Mouse (Mus musculus): ENCODE measurements around the gene 5830473C10Rik. TPM values are rescaled to one million over a fixed set of nuclear protein-coding genes. Genes with fewer than 3 reads are reported as not detected.
A peak's percentile ranks its signal among the peaks of the same experiment; 100 is the strongest.

Gene 5830473C10Rik
- total RNA-seq (2021), result under 1 TPM in 1 of 2 experiments, not detected in 1; 0.16 TPM
- long read RNA-seq, experiment 1, result 0 reads
- long read RNA-seq, experiment 2, result 0 reads

GRCm38 (mm10) chr5:90560743-90561142, at the start of gene 5830473C10Rik:
TSS of gene 5830473C10Rik (plus strand) at chr5:90561107.
- no peak for DNase-seq (ENCODE audit: low spot score in 2 of 2)

GRCm38 (mm10) chr5:90512288-90512955, 48.5 kb upstream of the 5830473C10Rik start:
- DNase-seq (ENCODE audit: low spot score in 2 of 2), result no peak

GRCm38 (mm10) chr5:90515561-90515960, 45.3 kb upstream of the 5830473C10Rik start:
- DNase-seq (ENCODE audit: low spot score in 2 of 2), result no peak

- no peak for DNase-seq (ENCODE audit: low spot score in 2 of 2)
These were observed 42.4 kb upstream of the 5830473C10Rik start, which contains the start of gene Afm for GRCm38 (mm10) chr5:90518356-90519100. TSS of gene Afm (plus strand) at chr5:90518932.

GRCm38 (mm10) chr5:90551191-90551590, 9.7 kb upstream of the 5830473C10Rik start:
- no peak for DNase-seq (ENCODE audit: low spot score in 2 of 2)

GRCm38 (mm10) chr5:90556052-90556451, 4.9 kb upstream of the 5830473C10Rik start:
- no peak for DNase-seq (ENCODE audit: low spot score in 2 of 2)

GRCm38 (mm10) chr5:90561721-90562275, 891 bp downstream of the 5830473C10Rik start:
- DNase-seq (ENCODE audit: low spot score in 2 of 2), result peak; percentile 20 to 48

GRCm38 (mm10) chr5:90562880-90563279, 2.0 kb downstream of the 5830473C10Rik start:
- no peak for DNase-seq (ENCODE audit: low spot score in 2 of 2)

GRCm38 (mm10) chr5:90564161-90564560, 3.3 kb downstream of the 5830473C10Rik start:
- DNase-seq (ENCODE audit: low spot score in 2 of 2), result peak in 1 of 2 experiments; percentile 21

GRCm38 (mm10) chr5:90565205-90565604, 4.3 kb downstream of the 5830473C10Rik start:
- no peak for DNase-seq (ENCODE audit: low spot score in 2 of 2)

GRCm38 (mm10) chr5:90567788-90568187, 6.9 kb downstream of the 5830473C10Rik start:
- DNase-seq (ENCODE audit: low spot score in 2 of 2), result no peak

GRCm38 (mm10) chr5:90568338-90568737, 7.4 kb downstream of the 5830473C10Rik start:
- no peak for DNase-seq (ENCODE audit: low spot score in 2 of 2)

GRCm38 (mm10) chr5:90571216-90571615, 10.3 kb downstream of the 5830473C10Rik start:
- DNase-seq (ENCODE audit: low spot score in 2 of 2), result no peak

- DNase-seq (ENCODE audit: low spot score in 2 of 2), result no peak
These were observed 16.8 kb downstream of the 5830473C10Rik start for GRCm38 (mm10) chr5:90577751-90578150.

- DNase-seq (ENCODE audit: low spot score in 2 of 2), result no peak
These were observed 18.6 kb downstream of the 5830473C10Rik start for GRCm38 (mm10) chr5:90579556-90579955.

- DNase-seq (ENCODE audit: low spot score in 2 of 2), result no peak
These were observed 21.3 kb downstream of the 5830473C10Rik start for GRCm38 (mm10) chr5:90582179-90582578.

GRCm38 (mm10) chr5:90584799-90585198, 23.9 kb downstream of the 5830473C10Rik start:
- DNase-seq (ENCODE audit: low spot score in 2 of 2), result no peak

GRCm38 (mm10) chr5:90586511-90586910, 25.6 kb downstream of the 5830473C10Rik start:
- no peak for DNase-seq (ENCODE audit: low spot score in 2 of 2)

- DNase-seq (ENCODE audit: low spot score in 2 of 2), result no peak
These were observed 27.2 kb downstream of the 5830473C10Rik start for GRCm38 (mm10) chr5:90588104-90588503.

- peak; percentile 81 to 90 for DNase-seq (ENCODE audit: low spot score in 2 of 2)
These were observed 28.0 kb downstream of the 5830473C10Rik start for GRCm38 (mm10) chr5:90588708-90589595.

GRCm38 (mm10) chr5:90590676-90591075, 29.8 kb downstream of the 5830473C10Rik start:
- no peak for DNase-seq (ENCODE audit: low spot score in 2 of 2)
